Mouse (Mus musculus) midbrain, embryonic 12.5 days (tissue): ENCODE data around the gene Msx1. TPM values are rescaled to one million over a fixed set of nuclear protein-coding genes. Genes with fewer than 3 reads are reported as not detected.

Experiments used
- ATAC-seq: fragments of 200-750 bp; cut with Nextera tagmentation; 2 replicates; pipeline ENCODE4 v1.8.0; 2017; ENCODE audit warnings: low read depth, moderate TSS enrichment, moderate library complexity; ENCODE audit not compliant: low FRiP score
- H3K27ac ChIP-seq: fragments of 300-500 bp; sonication (generic); replicated peaks from 2 replicates; pipeline ENCODE4 v1.5.1; 2016; ENCODE audit warnings: mild to moderate bottlenecking
- H3K27me3 ChIP-seq: fragments of 300-500 bp; sonication (generic); 2 replicates; pipeline ENCODE4 v1.6.1; 2016; ENCODE audit warnings: mild to moderate bottlenecking
- H3K36me3 ChIP-seq: fragments of 300-500 bp; sonication (generic); 2 replicates; pipeline ENCODE4 v1.6.1; 2016
- H3K4me1 ChIP-seq: fragments of 300-500 bp; sonication (generic); 2 replicates; pipeline ENCODE4 v1.6.1; 2016
- H3K4me2 ChIP-seq: fragments of 300-500 bp; sonication (generic); replicated peaks from 2 replicates; pipeline ENCODE4 v1.6.1; 2016; ENCODE audit warnings: mild to moderate bottlenecking, moderate library complexity
- H3K4me3 ChIP-seq: fragments of 300-500 bp; sonication (generic); 2 replicates; pipeline ENCODE4 v1.5.1; 2016; ENCODE audit warnings: mild to moderate bottlenecking
- H3K9ac ChIP-seq: fragments of 300-500 bp; sonication (generic); replicated peaks from 2 replicates; pipeline ENCODE4 v1.6.1; 2016; ENCODE audit warnings: mild to moderate bottlenecking, moderate library complexity
- H3K9me3 ChIP-seq: fragments of 300-500 bp; sonication (generic); 2 replicates; pipeline ENCODE4 v1.6.1; 2016; ENCODE audit warnings: mild to moderate bottlenecking
- WGBS: fragments of 180-500 bp; shearing (Covaris S2); methylation state at CpG from one replicate; pipeline ENCODE4 v1.1.7; 2016; 5-methylcytosine and 5-hydroxymethylcytosine counted together
- polyA plus RNA-seq: library from polyadenylated mRNA; unstranded; fragments of >200 nt; fragmentation: Nextera tagmentation; extraction: Ambion mirVana; gene quantifications from 2 replicates; pipeline ENCODE4 v1.2.1, GENCODE M21; 2016

The Msx1 gene
- polyA plus RNA-seq, 1 experiment from 2014 or later, result 102 TPM

GRCm38 (mm10) chr5:37816907-37817657 is 7.3 kb downstream of the Msx1 start:
- Histone ChIP-seq H3K4me1 (peaks cover 13% of the 10 kb centered on the region), H3K36me3 (no peaks in the 10 kb centered on the region), H3K9ac (no peak overlapping the region), H3K27me3 (peaks cover 98% of the 10 kb centered on the region), H3K27ac (no peak overlapping the region), H3K9me3 (no peaks in the 10 kb centered on the region), H3K4me2 (peak overlapping the region; percentile 36), H3K4me3 (peak overlapping the region; percentile 22)
- WGBS, result under 1% methylated on average over 46 of the region's 46 CpGs
- ATAC-seq, result peak; percentile 53; the same call in 1 of the 2 replicates

DNA sequence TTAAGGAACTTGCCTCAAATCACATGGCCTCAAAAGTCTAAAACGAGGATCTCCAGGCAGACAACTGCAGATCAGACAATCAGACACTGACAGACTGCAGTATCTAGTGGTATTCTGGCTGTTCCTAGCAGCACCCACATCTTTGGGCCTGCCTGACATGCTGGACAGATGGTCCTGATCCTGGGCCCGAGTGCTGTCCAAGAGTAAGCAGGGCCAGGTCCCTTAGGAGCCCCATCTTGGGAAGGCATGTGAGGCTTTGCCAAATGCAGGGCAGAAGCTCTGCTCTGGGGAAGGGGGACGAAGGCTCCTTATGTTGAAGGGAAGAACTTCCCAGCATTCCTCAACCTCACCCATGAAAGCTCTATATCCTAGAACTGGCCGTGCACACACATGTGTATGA is 8.5 kb downstream of the Msx1 start:
- no peak for ATAC-seq
- H3K4me2 ChIP-seq, result no peak overlapping the region
- H3K4me1 ChIP-seq, result peaks cover 13% of the 10 kb centered on the region
- H3K9ac ChIP-seq, result no peak overlapping the region
- H3K4me3 ChIP-seq, result no peak overlapping the region
- H3K36me3 ChIP-seq, result no peaks in the 10 kb centered on the region
- no peaks in the 10 kb centered on the region for H3K9me3 ChIP-seq
- no peak overlapping the region for H3K27ac ChIP-seq
- H3K27me3 ChIP-seq, result peaks cover 97% of the 10 kb centered on the region
- WGBS, result 83% methylated on average over 4 of the region's 4 CpGs

DNA sequence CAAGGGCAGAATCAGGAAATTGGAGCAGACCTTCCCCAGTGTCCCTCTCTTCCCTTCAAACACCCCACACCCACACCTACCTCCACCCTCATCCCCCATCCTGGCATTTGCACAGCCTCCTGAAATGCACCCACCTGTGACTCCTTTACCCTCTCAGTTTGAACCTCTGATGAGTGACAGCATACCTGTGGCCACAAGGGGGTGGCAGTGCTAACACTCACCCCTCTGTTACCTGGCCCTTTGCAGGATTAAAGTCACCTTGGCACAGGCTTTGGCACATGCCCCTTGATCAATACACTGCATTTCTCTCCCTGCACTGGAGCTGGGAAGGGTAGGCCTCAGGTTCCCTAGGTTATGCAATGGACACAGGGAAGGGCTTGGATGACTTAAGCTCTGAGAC is 10.2 kb downstream of the Msx1 start:
- Histone ChIP-seq H3K27ac (no peak overlapping the region), H3K36me3 (no peaks in the 10 kb centered on the region), H3K27me3 (peaks cover 88% of the 10 kb centered on the region), H3K4me2 (no peak overlapping the region), H3K4me1 (peaks cover 13% of the 10 kb centered on the region), H3K9me3 (no peaks in the 10 kb centered on the region), H3K4me3 (no peak overlapping the region), H3K9ac (no peak overlapping the region)
- ATAC-seq, result no peak

- Histone ChIP-seq H3K9ac (no peak overlapping the region), H3K27ac (no peak overlapping the region), H3K4me2 (no peak overlapping the region), H3K9me3 (no peaks in the 10 kb centered on the region), H3K27me3 (peaks cover 10% of the 10 kb centered on the region), H3K36me3 (no peaks in the 10 kb centered on the region), H3K4me3 (no peak overlapping the region), H3K4me1 (no peaks in the 10 kb centered on the region)
- whole genome bisulfite sequencing, result 91% methylated on average over 6 of the region's 6 CpGs
- ATAC-seq, result no peak
Measured at GRCm38 (mm10) chr5:37805291-37805690, 19.1 kb downstream of the Msx1 start.

DNA sequence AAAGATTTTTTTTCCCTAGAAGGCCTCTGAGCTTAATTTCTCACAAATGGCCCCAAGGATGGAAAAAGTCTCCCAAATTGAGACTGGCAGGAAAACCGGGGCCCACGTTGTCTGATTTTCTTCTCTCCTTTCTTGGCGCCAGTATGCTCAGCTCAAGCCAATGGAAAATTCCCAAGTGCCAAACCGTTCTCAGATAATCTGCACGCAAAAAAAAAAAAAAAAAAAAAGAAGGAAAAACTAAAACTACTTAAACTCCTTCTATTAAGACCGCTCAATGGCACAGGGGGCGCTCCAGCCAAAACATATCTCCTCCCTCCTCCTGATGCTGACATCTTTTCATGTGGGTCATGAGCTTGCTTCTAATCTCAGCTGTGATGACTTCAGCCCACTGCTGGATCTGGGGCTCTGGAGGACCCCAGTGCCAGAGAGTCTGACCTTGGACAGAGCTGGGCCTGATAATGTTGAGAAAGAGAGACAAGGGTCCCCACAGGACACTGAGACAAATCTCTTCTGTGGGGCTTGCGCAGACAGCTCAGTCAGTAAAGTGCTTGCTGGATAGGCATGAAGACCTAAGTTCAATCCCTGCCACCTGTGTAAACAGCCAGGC is 19.8 kb downstream of the Msx1 start:
- H3K9me3 ChIP-seq, result no peaks in the 10 kb centered on the region
- no peak overlapping the region for H3K4me2 ChIP-seq
- peaks cover 7% of the 10 kb centered on the region for H3K27me3 ChIP-seq
- 71% methylated on average over 8 of the region's 8 CpGs for WGBS
- no peak overlapping the region for H3K4me3 ChIP-seq
- H3K4me1 ChIP-seq, result no peaks in the 10 kb centered on the region
- H3K9ac ChIP-seq, result no peak overlapping the region
- no peak overlapping the region for H3K27ac ChIP-seq
- no peak for ATAC-seq
- no peaks in the 10 kb centered on the region for H3K36me3 ChIP-seq

GRCm38 (mm10) chr5:37797251-37797650 is 27.1 kb downstream of the Msx1 start:
- no peak overlapping the region for H3K27ac ChIP-seq
- no peak overlapping the region for H3K9ac ChIP-seq
- WGBS, result 78% methylated on average over 6 of the region's 6 CpGs
- H3K4me3 ChIP-seq, result no peak overlapping the region
- H3K4me1 ChIP-seq, result no peaks in the 10 kb centered on the region
- no peak for ATAC-seq
- no peaks in the 10 kb centered on the region for H3K9me3 ChIP-seq
- H3K27me3 ChIP-seq, result peaks cover 3% of the 10 kb centered on the region
- H3K36me3 ChIP-seq, result no peaks in the 10 kb centered on the region
- H3K4me2 ChIP-seq, result no peak overlapping the region

DNA sequence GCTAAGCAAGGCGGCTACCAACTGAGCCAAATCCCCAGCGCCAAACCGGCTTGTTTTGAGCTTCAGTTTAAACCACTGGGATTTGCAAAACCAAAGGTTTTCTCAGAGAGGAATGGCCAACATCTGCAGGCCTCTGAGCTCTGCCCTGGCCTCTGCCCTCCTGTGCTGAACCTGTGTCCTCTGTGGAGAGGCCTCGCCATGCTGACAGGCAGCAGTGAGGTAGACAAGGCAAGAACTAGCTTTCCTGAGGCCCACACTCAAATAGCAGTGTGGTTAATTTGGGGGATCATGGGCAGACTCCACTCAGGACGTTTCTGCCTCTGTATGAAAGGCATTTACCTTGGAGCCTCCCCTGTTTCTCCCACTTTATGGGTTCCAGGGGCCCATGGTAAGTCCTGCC is 27.6 kb downstream of the Msx1 start:
- no peaks in the 10 kb centered on the region for H3K36me3 ChIP-seq
- 67% methylated on average over 5 of the region's 5 CpGs for WGBS
- no peak overlapping the region for H3K9ac ChIP-seq
- H3K4me1 ChIP-seq, result no peaks in the 10 kb centered on the region
- H3K4me2 ChIP-seq, result no peak overlapping the region
- no peak for ATAC-seq
- no peak overlapping the region for H3K4me3 ChIP-seq
- H3K27me3 ChIP-seq, result no peaks in the 10 kb centered on the region; the same call in 1 of the 2 replicates
- H3K27ac ChIP-seq, result no peak overlapping the region
- no peaks in the 10 kb centered on the region for H3K9me3 ChIP-seq

DNA sequence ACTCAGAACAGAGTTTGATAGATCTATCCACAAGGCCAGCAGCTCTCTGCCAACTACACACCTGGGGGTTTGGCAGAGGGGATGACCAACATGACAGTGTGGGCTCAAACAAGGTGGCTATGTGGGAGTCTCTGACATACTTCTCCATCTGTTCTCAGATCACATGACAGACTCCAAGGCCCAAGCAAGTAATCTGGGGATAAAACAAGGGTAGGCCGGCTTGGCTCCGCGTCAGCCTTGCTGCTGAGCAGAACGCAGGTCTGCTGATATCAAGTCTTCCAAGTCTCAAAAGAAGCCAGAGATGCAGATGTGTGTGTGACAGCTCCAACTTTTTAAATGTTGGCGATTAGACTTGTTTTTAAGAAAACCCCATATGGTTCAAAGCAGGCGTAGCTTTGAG is 28.7 kb downstream of the Msx1 start:
- no peak overlapping the region for H3K27ac ChIP-seq
- H3K27me3 ChIP-seq, result no peaks in the 10 kb centered on the region
- H3K4me2 ChIP-seq, result no peak overlapping the region
- H3K9me3 ChIP-seq, result no peaks in the 10 kb centered on the region
- H3K36me3 ChIP-seq, result no peaks in the 10 kb centered on the region
- no peaks in the 10 kb centered on the region for H3K4me1 ChIP-seq
- ATAC-seq, result no peak
- H3K4me3 ChIP-seq, result no peak overlapping the region
- 95% methylated on average over 6 of the region's 6 CpGs for WGBS
- H3K9ac ChIP-seq, result no peak overlapping the region

GRCm38 (mm10) chr5:37792154-37792553 is 32.2 kb downstream of the Msx1 start:
- 54% methylated on average over 5 of the region's 5 CpGs for WGBS
- no peaks in the 10 kb centered on the region for H3K4me1 ChIP-seq
- H3K9me3 ChIP-seq, result no peaks in the 10 kb centered on the region
- H3K9ac ChIP-seq, result no peak overlapping the region
- H3K27me3 ChIP-seq, result no peaks in the 10 kb centered on the region
- no peak overlapping the region for H3K4me2 ChIP-seq
- no peak overlapping the region for H3K27ac ChIP-seq
- H3K4me3 ChIP-seq, result no peak overlapping the region
- no peaks in the 10 kb centered on the region for H3K36me3 ChIP-seq
- ATAC-seq, result no peak

GRCm38 (mm10) chr5:37784847-37785391 is 39.5 kb downstream of the Msx1 start:
- Histone ChIP-seq H3K4me1 (no peaks in the 10 kb centered on the region), H3K36me3 (no peaks in the 10 kb centered on the region), H3K4me2 (no peak overlapping the region), H3K27me3 (0 out of 2 replicates have a peak, but pooled peaks cover 7% of the 10 kb centered on the region), H3K27ac (no peak overlapping the region), H3K9ac (no peak overlapping the region), H3K9me3 (no peaks in the 10 kb centered on the region), H3K4me3 (no peak overlapping the region)
- 75% methylated on average over 9 of the region's 9 CpGs for WGBS
- ATAC-seq, result no peak

- Histone ChIP-seq H3K4me1 (no peaks in the 10 kb centered on the region), H3K4me2 (no peak overlapping the region), H3K36me3 (no peaks in the 10 kb centered on the region), H3K27me3 (0 out of 2 replicates have a peak, but pooled peaks cover 7% of the 10 kb centered on the region), H3K27ac (no peak overlapping the region), H3K4me3 (no peak overlapping the region), H3K9me3 (no peaks in the 10 kb centered on the region), H3K9ac (no peak overlapping the region)
- whole genome bisulfite sequencing, result 73% methylated on average over 8 of the region's 8 CpGs
- no peak for ATAC-seq
Measured at GRCm38 (mm10) chr5:37783306-37783705, 41.1 kb downstream of the Msx1 start.

- Histone ChIP-seq H3K4me2 (no peak overlapping the region), H3K4me3 (no peak overlapping the region), H3K4me1 (no peaks in the 10 kb centered on the region), H3K9me3 (0 out of 2 replicates have a peak, but pooled peaks cover 3% of the 10 kb centered on the region), H3K27ac (no peak overlapping the region), H3K36me3 (no peaks in the 10 kb centered on the region), H3K27me3 (0 out of 2 replicates have a peak, but pooled peaks cover 8% of the 10 kb centered on the region), H3K9ac (no peak overlapping the region)
- ATAC-seq, result no peak
- WGBS, result 57% methylated on average over 5 of the region's 5 CpGs
Measured at GRCm38 (mm10) chr5:37775681-37776080, 48.7 kb downstream of the Msx1 start.
